Mouse (Mus musculus) spleen, embryonic (tissue): Measurements from ENCODE around the gene Arfgap2.

Source experiments
- CTCF ChIA-PET: fragments of 350-600 bp; sonication (Branson Sonifier 250); formaldehyde crosslinking; loops from one replicate; lab custom pipeline; 2022; lab: Charles Lee

Gene Arfgap2

DNA sequence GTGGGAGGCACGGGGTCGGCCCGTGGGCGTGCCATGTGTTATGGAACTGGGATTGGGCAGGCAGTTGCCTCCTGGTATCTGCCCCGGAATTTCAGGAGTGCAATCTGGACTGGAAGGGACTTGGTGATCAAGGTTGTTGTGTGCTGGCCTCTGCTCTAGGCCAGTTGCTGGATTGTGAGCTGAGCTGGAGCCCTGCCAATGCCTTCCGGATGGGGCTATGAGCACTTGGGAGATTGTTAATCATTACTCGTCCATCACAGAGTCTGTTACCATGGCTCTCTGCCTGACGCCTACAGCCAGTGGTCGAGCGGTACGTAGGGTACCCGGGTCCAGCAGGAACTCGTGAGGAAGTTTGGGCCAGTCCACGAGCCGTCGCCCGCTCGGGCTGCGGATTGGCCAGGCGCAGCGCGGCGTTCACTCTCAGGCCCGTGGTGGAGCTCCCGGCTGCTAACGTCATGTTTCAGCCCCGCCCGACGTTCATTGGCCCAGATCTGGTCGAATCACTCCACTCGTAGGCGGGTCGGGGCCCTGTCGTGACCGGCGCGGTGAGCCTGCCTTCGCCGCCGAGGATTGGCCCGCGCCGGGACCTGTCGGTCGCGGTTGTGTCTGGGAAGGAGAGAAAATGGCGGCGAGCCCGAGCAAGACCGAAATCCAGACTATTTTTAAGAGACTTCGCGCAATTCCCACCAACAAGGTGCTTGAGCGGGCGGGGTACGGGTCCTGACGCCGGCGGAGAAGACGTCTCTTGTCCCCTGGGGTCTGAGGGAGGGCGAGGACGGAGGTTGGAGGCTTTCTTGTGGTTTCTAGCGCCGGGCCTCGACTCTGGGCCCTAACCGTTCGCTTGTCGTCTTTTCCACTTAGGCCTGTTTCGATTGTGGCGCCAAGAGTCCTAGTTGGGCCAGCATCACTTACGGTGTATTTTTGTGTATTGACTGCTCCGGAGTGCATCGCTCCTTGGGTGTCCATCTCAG, at the start of gene Arfgap2:
TSS of gene Arfgap2 (plus strand) at position 264 of the 971 bp plus-strand sequence.
- CTCF ChIA-PET, result interaction anchor here (0.6 kb wide), 1 partner anchor 318 kb away, joined by 5 read pairs; no protein-coding TSS in a partner anchor

DNA sequence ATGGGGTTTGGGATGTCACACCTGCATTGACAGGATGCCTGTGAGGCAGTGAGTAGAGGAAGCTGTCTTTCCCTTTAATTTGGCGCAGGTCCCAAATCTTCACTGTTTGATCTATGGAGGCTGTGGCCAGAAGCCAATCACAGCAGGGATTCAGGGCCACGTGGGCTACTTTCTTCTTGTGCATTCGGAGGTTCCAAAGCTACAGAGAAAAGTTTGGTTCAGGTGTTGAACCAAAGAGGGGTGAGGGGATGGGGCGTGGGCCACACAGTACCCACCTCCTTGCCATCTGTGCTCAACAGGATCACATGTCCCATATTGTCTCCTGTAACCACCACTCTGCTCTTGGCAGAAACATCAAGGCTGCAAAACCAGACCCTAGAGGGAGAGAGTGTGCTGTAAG, 47.7 kb upstream of the Arfgap2 start:
- CTCF ChIA-PET, result interaction anchor here (0.6 kb wide), 1 partner anchor 1163 kb away, joined by 8 read pairs; no protein-coding TSS in a partner anchor

DNA sequence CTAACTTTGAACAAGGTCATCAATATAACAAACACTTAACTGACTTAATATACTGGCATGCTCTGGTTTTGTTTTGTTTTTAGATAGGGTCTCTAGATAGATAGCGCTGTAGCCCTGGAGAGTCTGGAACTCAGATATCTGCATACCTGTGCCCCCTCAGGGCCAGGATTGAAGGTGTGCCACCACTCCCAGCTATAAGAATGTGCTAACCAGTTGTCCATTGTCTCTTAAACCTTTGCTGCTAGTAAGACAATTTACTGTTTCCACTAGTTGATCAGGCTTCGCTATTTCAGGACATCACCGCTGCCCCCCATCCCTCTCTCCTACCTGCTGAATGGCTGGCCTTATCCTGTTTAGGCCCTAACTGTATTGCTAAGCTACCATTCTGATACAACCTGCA, 44.3 kb upstream of the Arfgap2 start:
- CTCF ChIA-PET, result no interaction called here

DNA sequence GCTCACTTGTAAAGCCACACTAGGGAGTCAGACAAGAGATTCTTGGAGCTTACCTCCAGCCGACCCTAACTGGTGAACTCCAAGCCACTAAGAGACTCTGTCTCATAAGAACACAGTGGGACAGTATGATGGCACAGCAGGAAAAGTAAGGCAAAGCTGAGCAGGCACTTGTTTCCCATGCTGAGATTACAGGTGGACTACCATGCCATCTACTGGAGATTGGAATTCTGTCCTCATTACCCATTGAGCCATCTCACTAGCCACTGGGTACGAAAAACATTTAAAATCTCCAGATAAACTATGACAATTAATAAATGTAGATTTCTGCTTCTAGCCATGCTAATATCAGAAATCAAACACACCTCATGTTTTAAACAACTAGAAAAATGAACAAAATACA, 41.2 kb upstream of the Arfgap2 start:
- CTCF ChIA-PET, result interaction anchor here (0.6 kb wide), 1 partner anchor 205 kb away, joined by 3 read pairs; no protein-coding TSS in a partner anchor

DNA sequence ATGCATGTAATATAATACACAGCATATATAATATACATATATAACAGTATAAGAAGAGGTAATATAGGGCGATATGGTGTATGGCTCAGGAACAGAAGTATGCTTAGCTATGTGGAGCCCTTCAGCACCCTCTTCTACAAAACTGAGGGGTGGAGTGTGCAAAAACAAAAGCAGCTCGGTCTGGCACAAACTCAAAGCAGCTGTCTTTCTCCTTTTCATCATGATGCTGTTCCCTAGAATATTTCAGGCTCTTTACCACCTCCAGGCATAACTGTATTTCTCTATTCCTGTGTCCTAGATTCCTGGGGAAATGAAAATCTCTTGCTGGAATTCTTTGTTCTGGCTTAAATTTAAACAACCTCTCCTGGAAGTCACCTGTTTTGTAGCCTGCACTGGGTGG, 35.0 kb upstream of the Arfgap2 start:
- CTCF ChIA-PET, result interaction anchor here (0.5 kb wide), 1 partner anchor 26 kb away, joined by 3 read pairs; no protein-coding TSS in a partner anchor

DNA sequence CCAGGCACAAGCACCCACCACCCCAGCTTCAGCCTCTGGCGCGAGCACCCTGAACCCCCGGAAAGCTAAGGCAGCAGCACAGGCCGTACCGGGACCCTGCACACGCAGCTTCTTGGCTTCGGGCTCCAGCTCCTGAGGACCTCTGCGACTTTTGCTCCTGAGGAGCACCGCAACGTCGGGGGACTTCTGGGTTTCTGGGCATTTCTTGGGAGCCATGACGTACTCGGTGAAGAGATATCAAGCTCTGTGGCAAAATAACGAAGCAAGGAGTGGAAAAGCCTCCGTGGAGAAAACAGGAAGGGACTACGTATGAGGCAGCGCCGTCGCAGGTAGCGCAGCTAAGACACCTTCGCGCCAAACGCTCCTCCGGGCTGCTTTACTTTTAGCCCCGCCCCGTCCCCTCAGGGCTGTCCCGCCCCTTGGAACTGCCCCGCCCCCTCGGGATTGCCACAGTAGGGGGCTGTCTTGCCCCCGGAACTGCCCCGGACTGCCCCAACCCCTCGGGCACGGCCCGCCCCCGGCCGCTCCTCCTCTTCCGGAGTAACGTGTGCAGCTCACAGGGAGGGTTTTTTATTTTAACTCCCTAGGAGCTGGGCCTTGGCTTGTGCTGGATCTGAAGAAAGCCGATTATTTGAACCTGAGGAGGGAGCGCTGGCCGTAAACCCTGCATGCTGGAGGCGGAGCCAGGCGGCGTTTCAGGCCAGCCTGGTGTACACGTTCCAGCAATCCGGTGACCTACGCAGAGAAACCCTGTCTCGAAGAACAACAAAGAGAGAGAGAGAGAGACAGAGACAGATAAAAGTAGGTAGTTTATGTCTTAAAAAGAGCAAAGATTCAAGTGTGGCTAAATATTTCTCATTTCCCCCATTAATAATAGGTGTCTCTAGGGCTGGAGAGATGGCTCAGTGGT, 27.9 kb upstream of the Arfgap2 start, which contains the start of gene Ddb2:
TSS of gene Ddb2 (minus strand) at position 382 of the 910 bp plus-strand sequence.
- CTCF ChIA-PET, result interaction anchor here (0.6 kb wide), 2 partner anchors 207 to 287 kb away, joined by 3 to 5 read pairs; no protein-coding TSS in a partner anchor

DNA sequence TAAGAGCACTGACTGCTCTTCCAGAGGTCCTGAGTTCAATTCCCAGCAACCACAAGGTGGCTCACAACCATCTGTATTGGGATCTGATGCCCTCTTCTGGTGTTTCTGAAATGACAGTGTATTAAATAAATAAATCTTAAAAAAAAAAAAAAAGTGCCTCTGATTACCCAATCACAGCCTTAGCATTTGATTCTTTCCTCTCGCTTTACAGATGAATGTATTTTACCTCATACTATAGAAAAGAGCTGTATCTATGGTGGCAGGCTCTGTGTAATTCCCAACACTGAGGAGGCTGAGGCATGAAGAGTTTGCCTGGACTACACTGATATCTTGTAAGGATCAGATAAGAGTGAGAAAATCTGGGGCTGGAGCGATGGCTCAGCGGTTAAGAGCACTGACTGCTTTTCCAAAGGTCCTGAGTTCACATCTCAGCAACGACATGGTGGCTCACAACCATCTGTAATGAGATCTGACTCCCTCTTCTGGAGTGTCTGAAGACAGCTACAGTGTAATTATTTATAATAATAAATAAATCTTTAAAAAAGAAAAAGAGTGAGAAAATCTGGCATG, 27.2 kb upstream of the Arfgap2 start:
- CTCF ChIA-PET, result interaction anchor here (0.5 to 0.7 kb wide), 3 partner anchors 14 to 208 kb away, joined by 3 to 5 read pairs (median 4); no protein-coding TSS in a partner anchor

DNA sequence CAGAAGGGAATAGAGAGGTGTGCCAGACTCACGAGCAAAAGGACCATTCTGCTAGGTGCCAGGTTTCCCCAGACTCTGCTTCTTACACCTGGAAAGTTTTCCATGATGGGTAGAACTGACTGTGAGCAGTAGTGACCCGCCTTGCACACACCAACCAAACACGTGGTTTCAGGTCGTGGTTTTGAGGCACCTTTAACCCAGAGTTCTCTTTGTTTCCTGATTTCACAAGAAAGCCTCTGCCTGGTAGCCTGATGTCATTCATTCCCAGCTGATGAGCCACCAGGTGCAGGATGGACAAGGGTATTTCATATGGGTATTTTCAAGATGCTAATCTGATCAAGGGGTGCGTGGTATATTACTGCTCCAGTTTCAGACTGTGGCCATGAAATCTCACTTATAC, 22.2 kb upstream of the Arfgap2 start:
- CTCF ChIA-PET, result no interaction called here

DNA sequence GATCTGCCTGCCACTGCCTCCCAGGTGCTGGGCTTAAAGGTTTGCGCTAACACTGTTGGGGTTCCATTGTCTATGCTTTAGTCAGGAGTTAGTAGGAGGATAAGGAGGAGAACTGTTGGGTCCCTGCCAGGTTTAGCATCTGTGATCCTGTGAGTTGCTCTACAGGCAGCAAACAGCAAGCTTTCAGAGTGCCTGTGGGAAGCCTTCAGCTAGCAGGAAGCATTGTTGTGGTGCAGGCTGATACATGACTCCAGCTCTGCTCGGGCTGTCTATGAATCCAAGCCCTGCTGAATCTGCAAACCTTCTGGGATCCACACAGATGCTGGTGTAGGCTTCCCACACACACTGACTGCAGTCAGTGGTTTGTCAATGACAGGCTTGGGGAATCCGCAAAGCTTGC, 21.4 kb upstream of the Arfgap2 start:
- CTCF ChIA-PET, result no interaction called here

DNA sequence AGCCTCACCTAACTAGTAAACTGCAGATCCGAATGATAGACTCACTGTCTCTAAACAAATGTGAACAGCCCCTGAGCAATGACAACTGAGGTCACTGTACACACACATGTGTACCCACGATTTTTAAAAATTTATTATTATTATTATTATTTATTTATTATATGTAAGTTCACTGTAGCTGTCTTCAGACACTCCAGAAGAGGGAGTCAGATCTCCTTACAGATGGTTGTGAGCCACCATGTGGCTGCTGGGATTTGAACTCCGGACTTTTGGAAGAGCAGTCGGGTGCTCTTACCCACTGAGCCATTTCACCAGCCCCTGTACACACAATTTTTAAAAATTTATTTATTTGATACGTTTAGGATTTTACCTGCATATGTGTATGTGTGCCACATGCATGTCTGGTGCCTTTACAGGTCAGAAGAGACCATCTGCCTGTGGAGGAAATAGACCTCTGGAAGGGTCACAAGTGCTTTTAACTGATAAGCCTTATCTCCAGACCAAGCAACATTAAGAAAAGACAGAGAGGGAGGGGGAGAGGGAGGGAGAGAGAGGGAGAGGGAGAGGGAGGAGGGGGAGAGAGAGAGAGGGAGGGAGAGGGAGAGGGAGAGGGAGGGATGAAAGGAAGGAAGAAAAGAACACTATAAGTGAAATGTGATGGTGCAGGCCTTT, 20.1 kb upstream of the Arfgap2 start:
- CTCF ChIA-PET, result no interaction called here

DNA sequence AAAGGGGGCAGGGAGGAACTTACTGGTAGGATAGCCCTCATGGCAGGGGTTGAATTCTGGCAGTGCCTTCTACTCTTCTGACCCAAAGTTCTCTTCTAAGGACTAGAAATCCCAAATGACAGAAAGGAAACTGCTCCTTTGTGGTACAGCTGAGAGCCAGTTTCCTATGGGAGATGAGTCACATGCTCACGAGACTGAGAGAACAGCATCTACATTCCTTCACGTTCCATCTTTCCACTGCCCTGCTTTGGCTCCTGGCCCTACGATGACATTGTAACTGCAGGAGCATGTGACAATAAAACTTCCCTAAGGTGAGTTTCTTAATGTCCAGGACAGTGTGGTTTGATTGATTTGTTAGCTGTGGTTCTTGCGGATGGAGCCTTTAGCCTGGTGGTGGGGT, 16.4 kb upstream of the Arfgap2 start:
- CTCF ChIA-PET, result no interaction called here

DNA sequence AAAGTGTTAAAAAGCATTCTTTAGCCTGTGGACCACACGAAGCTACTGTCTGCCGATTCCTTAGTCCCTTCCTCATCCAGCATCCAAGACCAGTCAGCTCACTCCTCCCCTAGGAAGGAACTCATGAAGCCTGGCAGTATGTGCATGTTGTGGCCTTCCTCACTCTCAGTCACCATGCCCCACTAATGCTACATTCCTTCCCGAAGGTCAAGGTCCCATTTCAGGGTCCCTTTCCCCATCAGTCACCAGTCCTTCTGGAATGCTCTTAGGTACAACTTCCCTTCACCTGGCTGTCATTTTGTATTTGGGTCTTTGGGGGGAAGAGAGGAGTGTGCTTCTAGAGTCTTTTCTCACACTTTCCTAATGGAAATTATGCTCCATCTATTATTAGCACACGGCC, 12.8 kb upstream of the Arfgap2 start:
- CTCF ChIA-PET, result interaction anchor here (0.8 kb wide), 1 partner anchor 14 kb away, joined by 3 read pairs; no protein-coding TSS in a partner anchor

DNA sequence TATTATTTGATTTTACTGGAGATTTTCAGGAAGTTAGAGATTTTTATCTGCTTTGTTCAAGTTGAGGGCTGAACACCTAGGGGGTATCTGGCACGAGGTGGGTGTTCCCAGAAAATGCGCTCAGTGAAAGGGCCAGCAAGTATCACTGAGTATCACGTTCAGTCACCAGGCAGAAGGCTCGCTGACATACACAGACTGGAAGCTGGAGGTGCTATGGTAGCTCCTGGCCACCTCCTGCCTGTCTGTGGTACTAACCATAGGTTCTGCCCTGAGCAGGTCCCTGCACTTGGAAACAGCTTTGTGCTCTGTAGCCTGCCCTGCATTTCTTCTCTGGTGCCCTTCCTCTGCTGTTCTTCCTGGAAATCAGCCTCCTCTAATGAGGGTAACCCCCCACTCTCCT, 12.3 kb upstream of the Arfgap2 start:
- CTCF ChIA-PET, result no interaction called here

DNA sequence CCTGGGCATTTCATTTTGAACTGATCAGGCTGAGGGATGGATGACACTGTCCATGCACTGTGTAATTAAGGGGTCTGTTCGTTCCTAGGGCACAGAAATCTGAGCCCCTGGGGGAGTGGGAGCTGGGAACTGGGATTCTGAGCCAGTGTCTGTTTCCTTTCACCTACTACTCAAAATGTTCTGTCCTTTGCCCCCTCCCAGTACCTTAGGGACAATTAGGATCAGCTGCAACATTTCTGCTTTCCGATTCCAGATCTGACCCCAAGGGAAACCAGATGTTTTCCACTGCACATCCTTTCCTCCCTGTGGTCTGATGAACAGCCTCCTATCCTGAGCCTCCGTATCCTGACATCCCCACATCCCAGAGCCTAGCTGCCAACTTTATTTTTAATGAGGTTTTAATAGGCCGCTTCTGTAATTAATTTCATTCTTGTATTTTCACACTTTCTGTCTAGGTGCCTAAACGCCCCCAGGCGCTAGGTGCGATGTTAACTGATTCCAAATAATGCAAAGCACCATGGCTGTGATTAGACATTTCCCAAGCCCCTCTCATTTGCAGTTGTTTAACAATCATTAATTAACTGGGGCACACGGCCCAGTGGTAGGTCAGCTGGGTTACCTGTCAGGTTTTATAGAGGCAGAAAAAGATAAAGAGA, 9.9 kb upstream of the Arfgap2 start:
- CTCF ChIA-PET, result no interaction called here

DNA sequence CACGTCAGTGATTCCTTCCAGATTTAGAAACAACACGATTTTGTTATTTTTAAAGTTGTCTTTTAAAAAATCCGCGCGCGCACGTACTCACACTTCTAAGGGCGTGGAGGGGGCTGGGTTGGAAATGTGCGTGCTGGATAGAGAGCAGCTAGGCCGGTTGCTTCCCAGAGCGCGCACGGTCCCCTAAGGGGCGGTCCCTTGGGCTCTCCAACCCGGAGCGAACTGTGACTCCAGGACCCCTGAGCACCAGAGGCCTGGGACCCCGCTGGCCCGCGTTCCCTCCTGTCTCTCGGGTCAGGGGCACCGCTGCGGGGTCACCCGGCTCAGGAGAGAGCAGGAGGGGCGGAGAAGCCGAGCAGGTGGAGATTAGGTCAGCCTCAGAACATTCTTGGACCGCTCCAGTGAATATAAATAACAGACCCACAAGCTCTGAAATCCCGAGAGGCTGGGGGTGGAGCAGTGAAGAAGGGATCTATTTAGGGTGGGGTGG, 9.1 kb upstream of the Arfgap2 start, which contains the start of gene Pacsin3:
TSS of gene Pacsin3 (plus strand) at position 294 of the 490 bp plus-strand sequence.
- CTCF ChIA-PET, result interaction anchor here (0.8 kb wide), 1 partner anchor 26 kb away, joined by 3 read pairs; no protein-coding TSS in a partner anchor

DNA sequence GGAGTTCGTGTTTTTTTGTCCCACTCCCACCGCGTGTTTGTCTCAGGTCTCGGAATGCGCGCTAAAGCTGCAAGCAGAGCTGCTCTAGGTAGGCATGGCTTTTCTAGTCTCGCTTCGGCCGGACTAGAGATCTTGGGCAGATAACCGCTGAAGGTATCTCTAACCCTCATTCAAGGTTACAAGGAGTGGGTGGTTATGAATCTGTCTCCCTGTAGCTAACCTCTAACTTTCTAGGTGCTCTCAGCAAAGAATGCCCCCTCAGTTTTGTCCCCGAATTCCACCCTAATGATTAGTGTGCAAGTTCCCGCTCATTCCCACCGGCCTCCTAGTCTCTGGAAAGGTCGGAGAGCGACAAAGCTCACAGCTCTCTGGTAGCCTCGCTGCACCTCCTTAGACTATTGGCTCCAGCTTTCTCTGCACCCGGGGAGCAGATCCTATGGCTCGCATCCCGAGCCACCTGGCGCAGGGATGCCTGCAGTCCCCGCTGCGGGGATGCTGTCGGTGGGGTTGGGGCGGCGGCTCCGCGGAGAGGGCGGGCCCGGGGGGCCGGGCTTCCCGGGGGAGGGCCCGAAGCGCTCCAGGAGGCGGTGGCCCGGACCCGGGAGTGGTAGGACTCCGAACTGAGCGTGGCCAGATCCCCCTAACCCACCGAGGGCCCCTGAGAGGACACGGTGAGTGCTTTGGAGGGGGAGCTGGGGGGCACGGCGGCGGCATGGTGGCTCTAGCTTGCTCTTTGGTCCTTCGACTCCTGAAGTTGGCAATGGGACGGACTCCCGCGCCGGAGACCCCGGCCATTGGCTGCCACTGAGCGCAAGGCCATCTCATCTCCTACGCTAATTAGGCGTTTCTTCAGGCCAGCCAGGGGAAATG, 8.3 kb upstream of the Arfgap2 start:
- CTCF ChIA-PET, result interaction anchor here (0.8 kb wide), 1 partner anchor 27 kb away, joined by 3 read pairs; no protein-coding TSS in a partner anchor

DNA sequence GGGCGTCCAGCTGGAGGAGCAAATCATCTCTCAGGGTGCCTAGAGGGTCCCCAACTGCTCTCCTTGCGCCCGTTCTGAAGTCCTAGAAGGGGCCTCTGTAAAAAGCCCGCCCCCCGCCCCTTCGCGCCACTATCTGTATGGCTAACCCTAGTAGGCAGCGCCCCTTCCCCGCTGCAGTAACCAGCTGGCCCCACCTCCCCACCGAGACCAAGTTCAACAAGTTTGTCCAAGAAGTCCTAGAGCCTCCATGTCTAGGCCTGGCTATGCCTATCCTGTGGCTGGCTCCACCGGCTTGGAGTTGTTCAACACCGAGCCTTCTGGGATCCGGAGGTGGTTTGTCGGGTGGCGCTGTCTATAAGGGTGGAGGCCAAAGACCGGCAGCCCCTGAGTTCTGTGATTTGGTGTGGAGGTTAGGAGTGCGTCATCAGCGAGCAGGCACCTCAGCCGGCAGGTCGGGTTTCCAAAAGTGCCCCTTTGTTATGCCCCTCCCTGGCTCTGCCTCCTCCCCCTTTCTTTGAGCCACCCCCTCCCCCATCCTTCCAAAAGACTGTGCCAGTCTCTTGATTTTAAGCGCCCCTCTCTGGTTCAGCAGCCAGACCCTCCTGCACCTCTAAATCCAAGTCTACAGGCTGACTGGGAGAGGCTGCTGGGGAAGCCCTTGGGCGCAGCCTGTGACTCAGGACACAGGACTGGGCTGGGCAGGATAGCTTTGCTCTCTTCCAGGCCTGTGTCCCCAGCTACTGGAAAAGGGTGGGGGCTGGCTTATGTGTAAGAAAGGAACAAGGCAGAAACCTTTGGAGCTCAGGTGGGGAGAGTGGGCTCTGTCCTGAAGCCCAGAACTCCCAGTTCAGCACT, 7.4 kb upstream of the Arfgap2 start:
- CTCF ChIA-PET, result no interaction called here

DNA sequence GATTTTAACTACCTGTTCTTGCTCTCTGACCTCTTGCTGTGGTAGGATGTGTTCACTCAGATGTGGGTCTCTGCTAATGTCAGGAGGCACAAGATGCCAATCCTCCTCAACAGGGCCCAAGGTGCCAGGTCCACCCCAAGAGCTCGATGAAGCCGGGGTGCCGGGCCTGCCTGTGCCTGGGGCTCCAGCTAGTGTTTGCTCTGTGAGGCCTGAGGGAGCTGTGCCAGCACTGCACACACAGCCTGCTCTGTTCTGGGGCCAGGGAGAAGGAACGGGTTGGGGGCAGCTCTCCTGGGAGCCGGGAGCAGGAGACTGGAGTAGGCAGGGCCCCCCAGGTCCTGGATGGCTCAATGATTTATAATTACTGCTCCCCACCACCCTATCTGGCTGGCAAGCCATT, 6.7 kb upstream of the Arfgap2 start:
- CTCF ChIA-PET, result no interaction called here
